8 mouse cellular contexts compared by ENCODE assay signal in the genomic region with DNA sequence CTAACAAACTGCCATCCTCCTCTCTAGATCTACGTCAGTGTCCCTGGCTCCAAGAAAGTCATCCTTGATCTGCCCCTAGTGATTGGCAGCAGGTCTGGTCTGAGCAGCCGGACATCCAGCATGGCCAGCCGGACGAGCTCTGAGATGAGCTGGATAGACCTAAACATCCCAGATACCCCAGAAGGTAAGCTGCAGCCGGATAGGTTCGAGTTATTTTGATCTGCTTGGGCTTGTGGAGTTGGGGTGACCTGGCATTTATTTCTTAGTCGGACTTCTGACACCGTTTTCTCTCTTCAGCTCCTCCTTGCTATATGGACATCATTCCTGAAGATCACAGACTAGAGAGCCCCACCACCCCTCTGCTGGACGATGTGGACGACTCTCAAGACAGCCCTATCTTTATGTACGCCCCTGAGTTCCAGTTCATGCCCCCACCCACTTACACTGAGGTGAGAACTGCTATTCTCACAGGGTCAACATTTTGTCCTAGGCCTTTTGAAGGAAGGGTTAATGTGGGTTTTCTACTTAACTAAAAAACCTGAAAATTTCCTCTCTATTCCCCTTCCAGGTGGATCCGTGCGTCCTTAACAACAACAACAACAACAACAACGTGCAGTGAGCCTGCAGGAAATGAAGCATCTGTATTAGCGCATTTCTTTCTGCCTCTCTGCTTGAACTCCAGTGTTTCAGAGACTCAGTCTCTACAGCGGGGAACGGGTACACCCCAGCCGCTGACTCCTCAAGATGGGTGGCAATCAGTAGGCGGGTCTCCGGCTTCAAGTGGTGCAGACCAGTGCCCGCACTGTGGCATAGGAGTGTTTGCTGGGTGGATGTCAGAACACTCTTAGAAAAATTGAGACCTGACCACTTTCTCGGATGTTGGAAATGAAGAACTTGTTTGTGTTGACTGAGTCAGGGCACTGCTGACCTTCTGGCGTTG. TPM values are rescaled to one million over a fixed set of nuclear protein-coding genes. Genes with fewer than 3 reads are reported as not detected.
DNase-seq lines count a peak whose midpoint lies in the region; ATAC-seq and TF ChIP-seq lines count a peak whose summit lies in the region.

No protein-coding gene starts in this region.

- H3ac ChIP-seq in myocyte (ENCODE audit: control insufficient read depth, insufficient read length), result no peak overlapping the region

- H3K27ac ChIP-seq in lung, embryonic 15.5 days, result peak overlapping the region; percentile 93
- no peak overlapping the region for H3K27ac ChIP-seq in forebrain, embryonic 16.5 days (ENCODE audit: low read length)
- H3K27ac ChIP-seq in kidney, embryonic 15.5 days, result peak overlapping the region; percentile 85

- WGBS in lung, embryonic 15.5 days, result 71% methylated on average over 23 of the region's 23 CpGs
- 85% methylated on average over 23 of the region's 23 CpGs for WGBS in forebrain, embryonic 16.5 days
- 65% methylated on average over 23 of the region's 23 CpGs for WGBS in kidney, embryonic 15.5 days

- TF ChIP-seq POLR2A in myocyte (IDR thresholded peaks at IDR 0.05; ENCODE audit: insufficient read length, low read depth), result no peak

- peak overlapping the region; percentile 80 for H3K9ac ChIP-seq in lung, embryonic 15.5 days
- no peak overlapping the region for H3K9ac ChIP-seq in forebrain, embryonic 16.5 days (replicated peaks; ENCODE audit: low read depth, low read length)
- H3K9ac ChIP-seq in kidney, embryonic 15.5 days, result peak overlapping the region; percentile 68

- H3K27me3 ChIP-seq in lung, embryonic 15.5 days, result no peaks in the 10 kb centered on the region
- no peaks in the 10 kb centered on the region for H3K27me3 ChIP-seq in forebrain, embryonic 16.5 days (replicated peaks; ENCODE audit: control insufficient read depth, insufficient read depth, low read length)
- no peaks in the 10 kb centered on the region for H3K27me3 ChIP-seq in kidney, embryonic 15.5 days
- H3K27me3 ChIP-seq in myocyte (ENCODE audit: control insufficient read depth, insufficient read depth, insufficient read length), result no peaks in the 10 kb centered on the region

- H3K36me3 ChIP-seq in lung, embryonic 15.5 days, result peaks cover 20% of the 10 kb centered on the region
- peaks cover 12% of the 10 kb centered on the region for H3K36me3 ChIP-seq in forebrain, embryonic 16.5 days (ENCODE audit: control insufficient read depth, insufficient read depth)
- H3K36me3 ChIP-seq in kidney, embryonic 15.5 days, result peaks cover 25% of the 10 kb centered on the region
- peaks cover 12% of the 10 kb centered on the region for H3K36me3 ChIP-seq in myocyte (ENCODE audit: control insufficient read depth, insufficient read depth)

- no peak for DNase-seq in lung, postnatal 25 days (ENCODE audit: low spot score)
- DNase-seq in embryo, embryonic 9.5 days (ENCODE audit: extremely low spot score), result no peak
- DNase-seq in right cerebral cortex, postnatal 10 days (ENCODE audit: low spot score in 2 of 2), result no peak
- DNase-seq in layer of hippocampus, adult 9-11 months, result no peak

- peaks cover 76% of the 10 kb centered on the region for H3K4me1 ChIP-seq in lung, embryonic 15.5 days
- peaks cover 47% of the 10 kb centered on the region for H3K4me1 ChIP-seq in forebrain, embryonic 16.5 days (replicated peaks; ENCODE audit: control insufficient read depth, insufficient read depth, low read length)
- H3K4me1 ChIP-seq in kidney, embryonic 15.5 days, result peaks cover 73% of the 10 kb centered on the region

- peak overlapping the region; percentile 70 for H3K4me3 ChIP-seq in lung, embryonic 15.5 days
- peak overlapping the region; percentile 85 for H3K4me3 ChIP-seq in forebrain, embryonic 16.5 days (replicated peaks; ENCODE audit: low read length)
- peak overlapping the region; percentile 63 for H3K4me3 ChIP-seq in kidney, embryonic 15.5 days (replicated peaks)
- H3K4me3 ChIP-seq in myocyte, result peak overlapping the region; percentile 71

- no peak for ATAC-seq in lung, embryonic 15.5 days (ENCODE audit: borderline replicate concordance, extremely low read depth, low FRiP score, low TSS enrichment)
- ATAC-seq in forebrain, embryonic 16.5 days, result no peak
- no peak for ATAC-seq in kidney, embryonic 15.5 days (replicated peaks; ENCODE audit: low FRiP score)

- peak overlapping the region; percentile 76 for H3K4me2 ChIP-seq in lung, embryonic 15.5 days
- H3K4me2 ChIP-seq in forebrain, embryonic 16.5 days (ENCODE audit: low read length), result peak overlapping the region; percentile 77
- H3K4me2 ChIP-seq in kidney, embryonic 15.5 days, result peak overlapping the region; percentile 78
- H3K4me2 ChIP-seq in myocyte (ENCODE audit: low read depth), result peak overlapping the region; percentile 88

- H3K9me3 ChIP-seq in lung, embryonic 15.5 days, result no peaks in the 10 kb centered on the region
- no peaks in the 10 kb centered on the region for H3K9me3 ChIP-seq in forebrain, embryonic 16.5 days (ENCODE audit: control insufficient read depth, low read length)
- H3K9me3 ChIP-seq in kidney, embryonic 15.5 days (replicated peaks), result no peaks in the 10 kb centered on the region

- peaks cover 9% of the 10 kb centered on the region for H3K79me2 ChIP-seq in myocyte (ENCODE audit: control insufficient read depth, insufficient read depth)

TF ChIP-seq in myocyte, 11 proteins besides CTCF, POLR2A, EP300 and RAD21:
- TF ChIP-seq USF1 (IDR thresholded peaks at IDR 0.05; ENCODE audit: low read depth) (no peak), TCF3 (IDR thresholded peaks at IDR 0.05; ENCODE audit: insufficient read length, low read depth) (no peak), SRF (IDR thresholded peaks at IDR 0.05; ENCODE audit: control insufficient read depth, insufficient read length, low read depth) (no peak), E2F4 (IDR thresholded peaks at IDR 0.05; ENCODE audit: insufficient read depth) (no peak), MYOG (IDR thresholded peaks at IDR 0.05; ENCODE audit: control insufficient read depth in 1 of 3, insufficient read depth in 1 of 3, insufficient read length in 2 of 3, low read depth in 2 of 3) (no peak), MAX (IDR thresholded peaks at IDR 0.05; ENCODE audit: low read depth) (no peak), POLR2AphosphoS2 (IDR thresholded peaks at IDR 0.05; ENCODE audit: insufficient read length, low read depth) (no peak), MYOD1 (IDR thresholded peaks at IDR 0.05; ENCODE audit: control insufficient read depth in 1 of 3, insufficient read length in 2 of 3, low read depth in 2 of 3) (no peak), REST (IDR thresholded peaks at IDR 0.05; ENCODE audit: insufficient read depth, insufficient read length) (no peak), CEBPB (IDR thresholded peaks at IDR 0.05; ENCODE audit: insufficient read depth, poor library complexity, severe bottlenecking) (no peak), TCF12 (IDR thresholded peaks at IDR 0.05; ENCODE audit: insufficient read depth, poor library complexity, severe bottlenecking) (no peak)

RNA-seq across cellular contexts. Expression of gene Txnip, which starts 2.4 kb away (rescaled TPM):
- 129 and 141 TPM in 2 replicates for polyA plus RNA-seq in lung, embryonic 15.5 days (2015; fragmentation: Nextera tagmentation; extraction: Ambion mirVana)
- polyA plus RNA-seq in forebrain, embryonic 16.5 days (2015; fragmentation: Nextera tagmentation; extraction: Ambion mirVana), result 63.4 and 75.9 TPM in 2 replicates
- 144 and 153 TPM in 2 replicates for polyA plus RNA-seq in kidney, embryonic 15.5 days (2015; fragmentation: Nextera tagmentation; extraction: Ambion mirVana)
- 42.6 TPM for polyA plus RNA-seq in myocyte (2012; fragmentation: generic; extraction: Trizol)

RNA-seq across cellular contexts. Expression of gene Gm16253, which starts 16.6 kb away (rescaled TPM):
- polyA plus RNA-seq in lung, embryonic 15.5 days (2015; fragmentation: Nextera tagmentation; extraction: Ambion mirVana), result 1.1 and 1.3 TPM in 2 replicates
- 1.6 and 1.8 TPM in 2 replicates for polyA plus RNA-seq in forebrain, embryonic 16.5 days (2015; fragmentation: Nextera tagmentation; extraction: Ambion mirVana)
- polyA plus RNA-seq in kidney, embryonic 15.5 days (2015; fragmentation: Nextera tagmentation; extraction: Ambion mirVana), result 2.1 TPM in 2 replicates
- polyA plus RNA-seq in myocyte (2012; fragmentation: generic; extraction: Trizol), result 0.25 TPM

RNA-seq across cellular contexts. Expression of gene Polr3gl, which starts 33.8 kb away (rescaled TPM):
- 38.3 and 39.8 TPM in 2 replicates for polyA plus RNA-seq in lung, embryonic 15.5 days (2015; fragmentation: Nextera tagmentation; extraction: Ambion mirVana)
- polyA plus RNA-seq in forebrain, embryonic 16.5 days (2015; fragmentation: Nextera tagmentation; extraction: Ambion mirVana), result 38.7 and 43.1 TPM in 2 replicates
- polyA plus RNA-seq in kidney, embryonic 15.5 days (2015; fragmentation: Nextera tagmentation; extraction: Ambion mirVana), result 38.1 and 39.8 TPM in 2 replicates
- polyA plus RNA-seq in myocyte (2012; fragmentation: generic; extraction: Trizol), result 22.7 TPM

RNA-seq across cellular contexts. Expression of gene Hfe2, which starts 35.2 kb away (rescaled TPM):
- polyA plus RNA-seq in lung, embryonic 15.5 days (2015; fragmentation: Nextera tagmentation; extraction: Ambion mirVana), result 0.55 and 0.57 TPM in 2 replicates
- polyA plus RNA-seq in forebrain, embryonic 16.5 days (2015; fragmentation: Nextera tagmentation; extraction: Ambion mirVana), result 0.66 and 1.1 TPM in 2 replicates
- polyA plus RNA-seq in kidney, embryonic 15.5 days (2015; fragmentation: Nextera tagmentation; extraction: Ambion mirVana), result 1.1 and 1.8 TPM in 2 replicates
- 116 TPM for polyA plus RNA-seq in myocyte (2012; fragmentation: generic; extraction: Trizol)

RNA-seq across cellular contexts. Expression of gene Ankrd34a, which starts 36.3 kb away (rescaled TPM):
- polyA plus RNA-seq in lung, embryonic 15.5 days (2015; fragmentation: Nextera tagmentation; extraction: Ambion mirVana), result 1.8 and 2.2 TPM in 2 replicates
- 16.2 and 21.9 TPM in 2 replicates for polyA plus RNA-seq in forebrain, embryonic 16.5 days (2015; fragmentation: Nextera tagmentation; extraction: Ambion mirVana)
- 1.8 and 2.8 TPM in 2 replicates for polyA plus RNA-seq in kidney, embryonic 15.5 days (2015; fragmentation: Nextera tagmentation; extraction: Ambion mirVana)
- 2.5 TPM for polyA plus RNA-seq in myocyte (2012; fragmentation: generic; extraction: Trizol)
